Mouse (Mus musculus): ENCODE measurements around the gene Pacsin3. TPM values are rescaled to one million over a fixed set of nuclear protein-coding genes. Genes with fewer than 3 reads are reported as not detected.

The Pacsin3 gene
- polyA plus RNA-seq, 1 experiment = 18.0 TPM

- no peak overlapping the region for H3K27ac ChIP-seq (ENCODE audit: insufficient read depth, low read length)
- no peak for TF ChIP-seq CTCF (IDR thresholded peaks at IDR 0.05; ENCODE audit: low read depth, low read length)
- no peak for TF ChIP-seq EP300 (IDR thresholded peaks at IDR 0.05; ENCODE audit: insufficient read depth, low read depth, low read length)
- TF ChIP-seq POLR2A (IDR thresholded peaks at IDR 0.05; ENCODE audit: insufficient read depth, low read length) = no peak
- no peaks in the 10 kb centered on the region for H3K36me3 ChIP-seq (ENCODE audit: control insufficient read depth, insufficient read depth, low read length, poor library complexity, severe bottlenecking)
- no peaks in the 10 kb centered on the region for H3K9me3 ChIP-seq (replicated peaks; ENCODE audit: control insufficient read depth, insufficient read depth, low read length, poor library complexity, severe bottlenecking)
- H3K9ac ChIP-seq (ENCODE audit: low read depth, poor library complexity, severe bottlenecking) = no peak overlapping the region
- no peaks in the 10 kb centered on the region for H3K27me3 ChIP-seq (ENCODE audit: control insufficient read depth, insufficient read depth, low read length, poor library complexity, severe bottlenecking)
- H3K4me3 ChIP-seq (ENCODE audit: low read depth, low read length) = no peak overlapping the region
- H3K4me1 ChIP-seq (ENCODE audit: control insufficient read depth, insufficient read depth, low read length) = no peaks in the 10 kb centered on the region
These were observed 11.1 kb upstream of the Pacsin3 start for GRCm38 (mm10) chr2:91244557-91245228.

- Histone ChIP-seq H3K9me3 (replicated peaks; ENCODE audit: control insufficient read depth, insufficient read depth, low read length, poor library complexity, severe bottlenecking) (no peaks in the 10 kb centered on the region), H3K4me1 (ENCODE audit: control insufficient read depth, insufficient read depth, low read length) (no peaks in the 10 kb centered on the region), H3K27ac (ENCODE audit: insufficient read depth, low read length) (no peak overlapping the region), H3K36me3 (ENCODE audit: control insufficient read depth, insufficient read depth, low read length, poor library complexity, severe bottlenecking) (no peaks in the 10 kb centered on the region), H3K9ac (ENCODE audit: low read depth, poor library complexity, severe bottlenecking) (no peak overlapping the region), H3K27me3 (ENCODE audit: control insufficient read depth, insufficient read depth, low read length, poor library complexity, severe bottlenecking) (0 out of 2 replicates have a peak, but pooled peaks cover 1% of the 10 kb centered on the region), H3K4me3 (ENCODE audit: low read depth, low read length) (no peak overlapping the region)
- TF ChIP-seq EP300 (IDR thresholded peaks at IDR 0.05; ENCODE audit: insufficient read depth, low read depth, low read length) (no peak), CTCF (IDR thresholded peaks at IDR 0.05; ENCODE audit: low read depth, low read length) (no peak), POLR2A (IDR thresholded peaks at IDR 0.05; ENCODE audit: insufficient read depth, low read length) (no peak)
These were observed 7.4 kb upstream of the Pacsin3 start for GRCm38 (mm10) chr2:91248366-91248765.

GRCm38 (mm10) chr2:91252001-91252400, 3.8 kb upstream of the Pacsin3 start:
- no peak overlapping the region for H3K4me3 ChIP-seq (ENCODE audit: low read depth, low read length)
- no peaks in the 10 kb centered on the region for H3K36me3 ChIP-seq (ENCODE audit: control insufficient read depth, insufficient read depth, low read length, poor library complexity, severe bottlenecking)
- H3K27ac ChIP-seq (ENCODE audit: insufficient read depth, low read length) = no peak overlapping the region
- no peak overlapping the region for H3K9ac ChIP-seq (ENCODE audit: low read depth, poor library complexity, severe bottlenecking)
- H3K4me1 ChIP-seq (ENCODE audit: control insufficient read depth, insufficient read depth, low read length) = no peaks in the 10 kb centered on the region
- H3K9me3 ChIP-seq (replicated peaks; ENCODE audit: control insufficient read depth, insufficient read depth, low read length, poor library complexity, severe bottlenecking) = no peaks in the 10 kb centered on the region
- H3K27me3 ChIP-seq (ENCODE audit: control insufficient read depth, insufficient read depth, low read length, poor library complexity, severe bottlenecking) = 0 out of 2 replicates have a peak, but pooled peaks cover 1% of the 10 kb centered on the region
- TF ChIP-seq EP300 (IDR thresholded peaks at IDR 0.05; ENCODE audit: insufficient read depth, low read depth, low read length) = no peak
- no peak for TF ChIP-seq CTCF (IDR thresholded peaks at IDR 0.05; ENCODE audit: low read depth, low read length)
- TF ChIP-seq POLR2A (IDR thresholded peaks at IDR 0.05; ENCODE audit: insufficient read depth, low read length) = no peak

- H3K27me3 ChIP-seq (ENCODE audit: control insufficient read depth, insufficient read depth, low read length, poor library complexity, severe bottlenecking) = 0 out of 2 replicates have a peak, but pooled peaks cover 1% of the 10 kb centered on the region
These were observed 3.2 kb upstream of the Pacsin3 start for GRCm38 (mm10) chr2:91252512-91252911.

GRCm38 (mm10) chr2:91254725-91255380, 901 bp upstream of the Pacsin3 start:
- TF ChIP-seq CTCF (IDR thresholded peaks at IDR 0.05; ENCODE audit: low read depth, low read length) (no peak), EP300 (IDR thresholded peaks at IDR 0.05; ENCODE audit: insufficient read depth, low read depth, low read length) (no peak)
- Histone ChIP-seq H3K27ac (ENCODE audit: insufficient read depth, low read length) (no peak overlapping the region), H3K4me1 (ENCODE audit: control insufficient read depth, insufficient read depth, low read length) (no peaks in the 10 kb centered on the region), H3K9me3 (replicated peaks; ENCODE audit: control insufficient read depth, insufficient read depth, low read length, poor library complexity, severe bottlenecking) (no peaks in the 10 kb centered on the region), H3K27me3 (ENCODE audit: control insufficient read depth, insufficient read depth, low read length, poor library complexity, severe bottlenecking) (0 out of 2 replicates have a peak, but pooled peaks cover 1% of the 10 kb centered on the region), H3K4me3 (ENCODE audit: low read depth, low read length) (no peak overlapping the region), H3K9ac (ENCODE audit: low read depth, poor library complexity, severe bottlenecking) (no peak overlapping the region), H3K36me3 (ENCODE audit: control insufficient read depth, insufficient read depth, low read length, poor library complexity, severe bottlenecking) (no peaks in the 10 kb centered on the region)

More at GRCm38 (mm10) chr2:91252512-91252911, 3.2 kb upstream of the Pacsin3 start:
- H3K36me3 ChIP-seq (ENCODE audit: control insufficient read depth, insufficient read depth, low read length, poor library complexity, severe bottlenecking) = no peaks in the 10 kb centered on the region
- no peaks in the 10 kb centered on the region for H3K4me1 ChIP-seq (ENCODE audit: control insufficient read depth, insufficient read depth, low read length)
- H3K27ac ChIP-seq (ENCODE audit: insufficient read depth, low read length) = no peak overlapping the region
- no peaks in the 10 kb centered on the region for H3K9me3 ChIP-seq (replicated peaks; ENCODE audit: control insufficient read depth, insufficient read depth, low read length, poor library complexity, severe bottlenecking)
- H3K9ac ChIP-seq (ENCODE audit: low read depth, poor library complexity, severe bottlenecking) = no peak overlapping the region
- TF ChIP-seq POLR2A (IDR thresholded peaks at IDR 0.05; ENCODE audit: insufficient read depth, low read length) (no peak), EP300 (IDR thresholded peaks at IDR 0.05; ENCODE audit: insufficient read depth, low read depth, low read length) (no peak), CTCF (IDR thresholded peaks at IDR 0.05; ENCODE audit: low read depth, low read length) (no peak)
- no peak overlapping the region for H3K4me3 ChIP-seq (ENCODE audit: low read depth, low read length)

All from ES-Bruce4 (cell line).